Mouse (Mus musculus) heart, postnatal 0 days (tissue): ENCODE results near the gene Mov10. TPM values are rescaled to one million over a fixed set of nuclear protein-coding genes. Genes with fewer than 3 reads are reported as not detected.

Experiments used
- ATAC-seq: fragments of 200-750 bp; cut with Nextera tagmentation; 2 replicates; pipeline ENCODE4 v1.8.0; 2017; ENCODE audit warnings: low read depth, moderate number of reproducible peaks, moderate library complexity; ENCODE audit not compliant: insufficient read depth
- DNase-seq: peaks from one replicate; pipeline ENCODE4 v3.0.0-alpha.2; 2016; ENCODE audit warnings: low spot score
- H3K27ac ChIP-seq: fragments of 300-500 bp; sonication (generic); 2 replicates; pipeline ENCODE4 v1.5.1; 2014; ENCODE audit warnings: low read depth, mild to moderate bottlenecking
- H3K27me3 ChIP-seq: fragments of 300-500 bp; sonication (generic); 2 replicates; pipeline ENCODE4 v1.6.1; 2014; ENCODE audit warnings: low read length, mixed read lengths; ENCODE audit not compliant: control insufficient read depth, insufficient read depth
- H3K36me3 ChIP-seq: fragments of 300-500 bp; sonication (generic); replicated peaks from 2 replicates; pipeline ENCODE4 v1.6.1; 2014; ENCODE audit warnings: low read length, mixed read lengths; ENCODE audit not compliant: control insufficient read depth, insufficient read depth
- H3K4me1 ChIP-seq: fragments of 300-500 bp; sonication (generic); 2 replicates; pipeline ENCODE4 v1.6.1; 2014; ENCODE audit warnings: antibody characterized with exemption; ENCODE audit not compliant: control insufficient read depth, insufficient read depth
- H3K4me2 ChIP-seq: fragments of 300-500 bp; sonication (generic); 2 replicates; pipeline ENCODE4 v1.6.1; 2014; ENCODE audit warnings: low read depth, mild to moderate bottlenecking, low read length, moderate library complexity
- H3K4me3 ChIP-seq: fragments of 300-500 bp; sonication (generic); 2 replicates; pipeline ENCODE4 v1.5.1; 2014; ENCODE audit warnings: low read depth, low read length
- H3K9ac ChIP-seq: fragments of 300-500 bp; sonication (generic); replicated peaks from 2 replicates; pipeline ENCODE4 v1.6.1; 2014; ENCODE audit warnings: low read depth, low read length, mixed read lengths
- H3K9me3 ChIP-seq: fragments of 300-500 bp; sonication (generic); replicated peaks from 2 replicates; pipeline ENCODE4 v1.6.1; 2016; ENCODE audit warnings: low read length; ENCODE audit not compliant: control insufficient read depth
- CTCF ChIP-seq: IDR thresholded peaks from 2 replicates; pipeline ENCODE4 v1.5.1; 2016; ENCODE audit warnings: antibody characterized with exemption, control low read depth, low read depth
- EP300 ChIP-seq: IDR thresholded peaks from 2 replicates; pipeline ENCODE4 v1.6.1; 2016; ENCODE audit warnings: antibody characterized with exemption, low read depth
- WGBS: fragments of 180-500 bp; shearing (Covaris S2); extraction: QIAGEN DNeasy Blood & Tissue Kit; methylation state at CpG from one replicate; pipeline ENCODE4 v1.1.7; 2014; 5-methylcytosine and 5-hydroxymethylcytosine counted together
- polyA plus RNA-seq: library from polyadenylated mRNA; unstranded; fragments of >200 nt; fragmentation: Nextera tagmentation; extraction: Ambion mirVana; gene quantifications from 2 replicates; pipeline ENCODE4 v1.2.1, GENCODE M21; 2015
- total RNA-seq: library from RNA; depleted of rRNA; stranded (reverse); fragments of >200 nt; gene quantifications from 2 replicates; pipeline ENCODE4 v1.2.3, GENCODE M21; 2014; ENCODE audit warnings: low replicate concordance

The Mov10 gene
- total and polyA plus RNA-seq, 2 experiments from 2014 or later: 14.0 to 20.2 TPM

GRCm38 (mm10) chr3:104835797-104836196 is 17.4 kb upstream of the Mov10 start:
- Histone ChIP-seq H3K4me1 (no peaks in the 10 kb centered on the region), H3K27me3 (no peaks in the 10 kb centered on the region), H3K27ac (no peak overlapping the region), H3K36me3 (peaks cover 84% of the 10 kb centered on the region), H3K4me3 (no peak overlapping the region), H3K4me2 (no peak overlapping the region), H3K9ac (no peak overlapping the region), H3K9me3 (no peaks in the 10 kb centered on the region)
- ATAC-seq (no peak), DNase-seq (no peak)
- WGBS: 95% methylated on average over 3 of the region's 3 CpGs
- TF ChIP-seq CTCF (no peak), EP300 (no peak)

- WGBS: 87% methylated on average over 3 of the region's 3 CpGs
- no peaks in the 10 kb centered on the region for H3K27me3 ChIP-seq
- ATAC-seq: no peak
- H3K9me3 ChIP-seq: no peaks in the 10 kb centered on the region
- no peak for DNase-seq
- no peak overlapping the region for H3K9ac ChIP-seq
- peaks cover 22% of the 10 kb centered on the region for H3K4me1 ChIP-seq
- H3K27ac ChIP-seq: no peak overlapping the region
- H3K36me3 ChIP-seq: peaks cover 24% of the 10 kb centered on the region
- no peak overlapping the region for H3K4me3 ChIP-seq
- no peak overlapping the region for H3K4me2 ChIP-seq
- TF ChIP-seq EP300: no peak
- no peak for TF ChIP-seq CTCF
These were observed 4.0 kb upstream of the Mov10 start for GRCm38 (mm10) chr3:104822413-104822812.

- Histone ChIP-seq H3K9me3 (no peaks in the 10 kb centered on the region), H3K4me1 (peaks cover 32% of the 10 kb centered on the region), H3K9ac (no peak overlapping the region), H3K27me3 (no peaks in the 10 kb centered on the region), H3K27ac (peak overlapping the region; percentile 98), H3K36me3 (peaks cover 5% of the 10 kb centered on the region), H3K4me3 (no peak overlapping the region), H3K4me2 (no peak overlapping the region)
- WGBS: 43% methylated on average over 1 of the region's 1 CpGs
- no peak for TF ChIP-seq EP300
- TF ChIP-seq CTCF: no peak
- ATAC-seq: no peak
- DNase-seq: peak; percentile 43
These were observed 2.1 kb upstream of the Mov10 start for GRCm38 (mm10) chr3:104820426-104820825.

- no peak for ATAC-seq
- Histone ChIP-seq H3K27ac (peak overlapping the region; percentile 98), H3K4me3 (peak overlapping the region; percentile 98), H3K9ac (peak overlapping the region; percentile 98), H3K27me3 (no peaks in the 10 kb centered on the region), H3K9me3 (no peaks in the 10 kb centered on the region), H3K4me2 (peak overlapping the region; percentile 72), H3K36me3 (no peaks in the 10 kb centered on the region; the same call in 1 of the 2 replicates), H3K4me1 (peaks cover 33% of the 10 kb centered on the region)
- DNase-seq: peak; percentile 39
- WGBS: 0% methylated on average over 3 of the region's 3 CpGs
- TF ChIP-seq EP300: no peak
These were observed 379 bp upstream of the Mov10 start for GRCm38 (mm10) chr3:104818749-104819134.

GRCm38 (mm10) chr3:104817481-104817990 is 827 bp downstream of the Mov10 start:
- WGBS: under 1% methylated on average over 45 of the region's 46 CpGs

GRCm38 (mm10) chr3:104816130-104816529 is 2.2 kb downstream of the Mov10 start:
- WGBS: 91% methylated on average over 7 of the region's 7 CpGs
- H3K36me3 ChIP-seq: peaks cover 3% of the 10 kb centered on the region; the same call in 1 of the 2 replicates
- H3K4me3 ChIP-seq: no peak overlapping the region
- no peak overlapping the region for H3K9ac ChIP-seq
- no peak overlapping the region for H3K4me2 ChIP-seq
- no peaks in the 10 kb centered on the region for H3K27me3 ChIP-seq
- no peak overlapping the region for H3K27ac ChIP-seq
- no peak for DNase-seq
- TF ChIP-seq CTCF (0 out of 2 replicates have a peak, but pooled peaks have one; percentile 3), EP300 (no peak)
- ATAC-seq: no peak
- peaks cover 33% of the 10 kb centered on the region for H3K4me1 ChIP-seq
- H3K9me3 ChIP-seq: no peaks in the 10 kb centered on the region

More at GRCm38 (mm10) chr3:104817481-104817990, 827 bp downstream of the Mov10 start:
- H3K9me3 ChIP-seq: no peaks in the 10 kb centered on the region
- no peak for TF ChIP-seq CTCF
- DNase-seq (peak; percentile 42), ATAC-seq (peak; percentile 58)
- peak overlapping the region; percentile 98 for H3K27ac ChIP-seq
- H3K27me3 ChIP-seq: no peaks in the 10 kb centered on the region
- peaks cover 3% of the 10 kb centered on the region; the same call in 1 of the 2 replicates for H3K36me3 ChIP-seq
- H3K9ac ChIP-seq: peak overlapping the region; percentile 98
- H3K4me3 ChIP-seq: peak overlapping the region; percentile 98
- H3K4me2 ChIP-seq: peak overlapping the region; percentile 72
- H3K4me1 ChIP-seq: peaks cover 33% of the 10 kb centered on the region
